Mouse (Mus musculus) left cerebral cortex, adult 18-20 months (tissue): ENCODE results near the gene Apeh. TPM values are rescaled to one million over a fixed set of nuclear protein-coding genes. Genes with fewer than 3 reads are reported as not detected.
"Not testable (repeated sequence)": the region's sequence is repeated elsewhere in the genome, so short reads cannot be mapped to it uniquely, and the experiment has no call there.

ENCODE experiments used
- DNase-seq, 2 experiments: peaks; one replicate each; pipeline ENCODE4 v3.0.0; 2021 to 2022; ENCODE audit warnings: low spot score in 2 of 2, mixed read lengths in 1 of 2
- long read RNA-seq, 2 experiments: library from polyadenylated mRNA; stranded (forward); transcript quantifications; one replicate each; pipeline ENCODE4 v2.0.0; 2021
- total RNA-seq, 2 experiments: library from RNA; stranded (reverse); gene quantifications; 2 replicates each; pipeline ENCODE4 v1.2.3; 2021

Gene Apeh
- 10 to 100 TPM; 29.2 to 32.2 TPM for total RNA-seq
- long read RNA-seq, experiment 1, transcript Apeh-206 (22 exons, 2,518 nt) = major isoform, 16 of 22 reads
- long read RNA-seq, experiment 1, partial matches to known transcripts = 3 of 22 reads
- long read RNA-seq, experiment 1, other reads (novel, unspliced or antisense) = 3 of 22 reads
- long read RNA-seq, experiment 2, transcript Apeh-206 (22 exons, 2,518 nt) = major isoform, 15 of 18 reads
- long read RNA-seq, experiment 2, partial matches to known transcripts = 1 of 18 reads
- long read RNA-seq, experiment 2, other reads (novel, unspliced or antisense) = 2 of 18 reads

- peak; percentile 81 to 82 for DNase-seq
Measured at GRCm38 (mm10) chr9:108094184-108094941, at the start of gene Apeh. Apeh (minus strand) TSS chr9:108094606.

GRCm38 (mm10) chr9:108143470-108143869, 49.1 kb upstream of the Apeh start:
- DNase-seq = no peak

- DNase-seq = no peak
Measured at GRCm38 (mm10) chr9:108141387-108141786, 47.0 kb upstream of the Apeh start.

- DNase-seq = no peak
Measured at GRCm38 (mm10) chr9:108139963-108140695, 45.7 kb upstream of the Apeh start.

- DNase-seq = no peak
Measured at GRCm38 (mm10) chr9:108139169-108139962, 45.0 kb upstream of the Apeh start.

DNA sequence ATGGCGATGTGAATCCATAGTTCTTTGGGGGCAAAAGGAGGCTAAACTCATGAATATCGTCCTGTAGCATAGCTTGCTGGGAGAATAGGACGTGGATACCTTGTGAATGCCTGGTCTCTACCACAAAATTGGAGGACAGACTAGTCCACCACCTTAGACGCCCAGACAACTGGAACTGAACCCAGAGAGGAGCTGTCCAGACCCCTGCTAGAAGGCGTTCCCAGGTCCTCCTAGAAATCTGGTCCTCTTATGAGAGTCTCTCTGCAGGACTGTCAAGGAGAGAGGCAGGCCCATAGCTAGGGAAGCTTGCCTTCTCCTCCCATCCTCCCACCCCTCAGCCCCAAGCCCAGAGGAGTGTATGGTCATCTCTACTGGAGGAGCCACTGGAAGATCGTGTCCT, 43.7 kb upstream of the Apeh start:
- DNase-seq = no peak

DNA sequence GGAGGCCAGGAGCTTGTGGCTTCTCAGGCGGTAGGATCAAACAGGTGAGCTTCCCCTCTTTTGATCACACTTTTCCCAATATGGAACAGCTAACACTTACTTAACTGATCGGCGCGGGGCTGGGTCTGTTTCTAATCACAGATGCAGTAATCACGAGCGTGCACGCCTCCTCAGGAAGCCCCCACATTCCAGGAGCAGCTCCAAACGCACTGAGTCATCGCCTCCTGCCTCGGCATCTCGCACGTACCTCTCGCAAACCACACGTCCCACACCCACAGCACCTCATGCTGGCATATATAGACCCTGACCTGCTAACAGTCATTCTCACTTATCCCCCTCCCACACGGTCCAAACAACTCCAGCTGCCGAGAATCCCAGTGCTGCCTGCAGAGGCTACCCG, 43.1 kb upstream of the Apeh start:
- DNase-seq = peak; percentile 91 to 94

DNA sequence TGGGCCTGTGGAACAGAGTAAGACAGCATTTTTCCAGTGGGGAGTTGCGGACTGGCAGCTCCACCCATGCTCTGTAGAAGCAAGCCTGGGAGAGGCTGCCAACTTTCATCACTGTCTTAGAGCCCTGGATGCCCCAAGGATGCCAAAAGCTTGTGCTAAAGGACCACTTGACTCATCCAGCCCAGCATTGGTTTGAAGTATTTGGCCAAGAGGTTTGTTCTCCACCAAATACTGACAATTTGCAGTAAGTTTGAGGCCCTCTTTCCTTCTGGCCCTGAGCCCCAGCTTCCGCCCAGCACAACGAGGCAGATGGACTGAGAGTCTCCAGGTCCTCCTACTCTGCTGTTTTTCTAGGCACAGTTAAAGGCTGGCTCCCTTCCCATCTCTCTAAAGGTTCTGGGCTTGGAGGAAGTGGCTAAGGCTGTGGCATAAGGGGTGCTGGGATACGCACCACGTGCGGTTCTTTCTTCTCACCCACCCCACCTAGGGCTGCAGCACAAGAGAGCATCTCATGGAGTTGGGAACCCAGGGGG, 42.6 kb upstream of the Apeh start:
- peak; percentile 78 to 83 for DNase-seq

- DNase-seq = no peak
Measured at GRCm38 (mm10) chr9:108136225-108136624, 41.8 kb upstream of the Apeh start.

- DNase-seq = not testable (repeated sequence)
Measured at GRCm38 (mm10) chr9:108135679-108136078, 41.3 kb upstream of the Apeh start.

DNA sequence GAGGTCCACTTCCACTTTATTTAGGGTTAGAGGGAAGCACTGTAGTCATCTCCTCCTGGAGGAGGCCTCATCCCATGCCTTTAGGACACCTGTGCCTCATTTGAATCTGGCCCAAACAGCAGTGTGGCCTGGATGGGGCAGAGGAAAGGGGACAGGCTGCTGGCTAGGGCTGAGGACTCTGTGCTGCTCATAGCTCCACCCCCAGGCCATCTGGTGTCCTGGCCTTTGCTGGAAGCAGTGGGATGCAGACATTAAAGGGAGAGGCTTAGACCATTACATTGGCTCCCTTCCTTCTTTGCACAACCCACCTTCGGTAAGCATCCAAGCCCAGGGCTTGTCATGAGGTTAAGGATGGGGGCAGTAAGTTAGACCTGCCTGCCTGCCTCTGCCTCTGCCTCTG, 39.1 kb upstream of the Apeh start:
- DNase-seq = no peak

GRCm38 (mm10) chr9:108132373-108132772, 38.0 kb upstream of the Apeh start:
- DNase-seq = no peak

- no peak for DNase-seq
Measured at GRCm38 (mm10) chr9:108131502-108131901, 37.1 kb upstream of the Apeh start.

DNA sequence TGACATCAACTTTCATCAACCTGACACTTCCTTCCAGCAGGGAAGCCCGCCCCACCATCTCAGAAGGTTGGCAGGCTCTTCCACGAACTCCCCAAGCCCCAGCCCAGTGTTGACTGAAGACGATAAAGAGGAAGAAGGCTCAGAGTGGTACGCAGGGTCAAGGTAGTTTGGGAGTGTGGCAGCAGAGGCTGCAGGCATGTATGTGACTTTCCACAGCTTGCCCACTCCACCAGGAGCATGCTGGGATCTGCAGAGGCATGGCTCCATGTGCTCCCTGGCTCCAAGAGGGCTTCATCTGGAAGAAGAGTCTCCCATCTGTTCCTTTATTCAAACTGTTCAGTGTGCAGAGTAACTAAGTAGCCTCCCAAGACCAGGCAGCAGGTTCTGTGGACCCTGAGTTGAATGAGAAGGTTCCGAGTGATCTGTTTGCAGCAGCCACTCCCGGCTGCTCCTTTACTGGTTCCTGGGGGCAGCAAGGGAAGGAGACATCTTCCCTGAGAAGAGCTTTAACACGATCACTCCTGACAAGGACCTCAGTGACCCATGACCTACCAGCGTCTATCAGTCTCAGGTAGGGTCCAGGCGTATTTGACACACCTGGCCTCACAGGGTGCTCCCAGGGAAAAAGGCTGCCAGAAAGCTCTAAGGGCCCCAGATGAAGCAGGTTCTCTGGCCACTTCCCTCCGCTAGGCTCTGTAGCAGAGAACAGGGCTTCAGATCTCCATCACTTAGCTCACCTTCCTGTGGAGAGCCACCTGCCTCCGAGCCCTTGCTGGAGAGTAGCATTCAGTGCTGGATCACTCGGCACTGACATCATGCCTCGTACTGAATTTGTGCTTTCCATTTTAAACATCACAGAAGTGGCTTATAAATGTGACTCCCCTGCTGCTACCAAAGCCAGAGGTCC, 34.9 kb upstream of the Apeh start:
- no peak for DNase-seq

- peak; percentile 82 to 88 for DNase-seq
Measured at GRCm38 (mm10) chr9:108128248-108128647, 33.8 kb upstream of the Apeh start.

DNA sequence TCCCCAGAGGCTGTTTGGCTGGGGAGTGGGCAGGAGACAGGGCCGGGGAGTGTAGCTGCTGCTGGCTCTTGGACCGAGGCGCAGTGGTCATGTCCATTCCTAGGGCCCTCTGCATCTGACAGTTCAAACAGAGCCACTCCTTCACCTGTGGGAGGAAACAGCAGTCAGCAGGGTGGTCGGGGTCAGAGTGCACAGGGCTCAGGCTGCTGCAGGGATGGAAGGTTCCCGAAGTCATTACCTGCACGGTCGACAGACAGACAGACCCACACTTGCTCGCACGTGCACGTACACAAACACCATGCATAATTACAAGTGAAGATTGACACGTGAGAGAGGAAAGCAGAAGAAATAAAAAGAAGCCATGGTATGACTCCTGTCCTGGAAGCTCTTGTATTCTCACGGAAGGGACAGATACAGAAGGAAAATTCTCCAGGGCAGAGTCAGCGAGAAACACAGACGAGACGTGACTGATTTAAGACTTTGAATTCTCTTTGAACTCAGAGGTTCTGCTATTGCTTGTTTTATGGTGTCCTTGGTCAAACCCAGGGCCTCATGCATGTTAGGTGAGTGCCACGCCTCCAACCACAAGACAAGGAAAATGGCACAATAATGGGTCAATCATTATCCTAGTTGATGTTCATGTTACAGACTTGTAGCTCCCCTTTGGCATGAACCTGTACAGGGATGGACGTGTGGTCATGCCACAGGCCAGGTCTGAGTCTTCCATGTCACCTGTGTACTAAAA, 32.2 kb upstream of the Apeh start:
- no peak for DNase-seq

GRCm38 (mm10) chr9:108125731-108126130, 31.3 kb upstream of the Apeh start:
- no peak for DNase-seq

DNA sequence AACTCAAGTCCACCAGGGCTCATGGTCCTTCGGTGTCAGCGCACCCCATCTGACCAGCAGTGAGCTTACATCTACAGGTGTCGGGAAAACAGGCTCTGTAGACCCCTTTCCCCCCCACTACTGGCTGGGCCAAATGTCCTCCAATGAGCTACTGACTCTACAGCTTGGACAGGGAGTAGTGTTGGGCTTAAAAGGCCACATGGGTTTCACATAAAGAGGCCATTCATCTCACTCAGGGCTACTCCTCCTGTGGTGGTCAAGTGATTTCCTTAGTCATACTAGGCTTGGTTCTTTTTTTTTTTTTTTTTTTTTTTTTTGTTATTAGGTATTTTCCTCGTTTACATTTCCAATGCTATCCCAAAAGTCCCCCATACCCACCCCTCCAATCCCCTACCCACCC, 29.5 kb upstream of the Apeh start:
- DNase-seq = no peak
